Mouse (Mus musculus) heart, embryonic 14.5 days (tissue): ENCODE measurements around the gene Dbh. TPM values are rescaled to one million over a fixed set of nuclear protein-coding genes. Genes with fewer than 3 reads are reported as not detected.

Experiments used
- ATAC-seq: fragments of 200-750 bp; cut with Nextera tagmentation; 2 replicates; pipeline ENCODE4 v1.8.0; 2017; ENCODE audit warnings: low read depth, moderate TSS enrichment; ENCODE audit not compliant: insufficient number of reproducible peaks, insufficient read depth, low FRiP score
- H3K27ac ChIP-seq, 2 experiments: fragments of 200-500 bp in 1 of 2; fragments of 300-500 bp in 1 of 2; sonication (generic) in 1 of 2; replicated peaks in 1 of 2; 2 replicates each; pipeline ENCODE4 v1.5.1; 2012 to 2014; ENCODE audit warnings: low read depth in 2 of 2, low read length in 2 of 2, control low read depth in 1 of 2, mild to moderate bottlenecking in 1 of 2, mixed read lengths in 1 of 2; ENCODE audit not compliant: control insufficient read depth in 1 of 2, insufficient read depth in 1 of 2
- H3K27me3 ChIP-seq: fragments of 300-500 bp; sonication (generic); 2 replicates; pipeline ENCODE4 v1.6.1; 2014; ENCODE audit warnings: mild to moderate bottlenecking, low read length, control low read depth; ENCODE audit not compliant: control insufficient read depth, insufficient read depth
- H3K36me3 ChIP-seq: fragments of 300-500 bp; sonication (generic); 2 replicates; pipeline ENCODE4 v1.6.1; 2014; ENCODE audit warnings: mild to moderate bottlenecking, control low read depth, low read length, mixed read lengths; ENCODE audit not compliant: control insufficient read depth, insufficient read depth
- H3K4me1 ChIP-seq, 2 experiments: fragments of 200-500 bp in 1 of 2; fragments of 300-500 bp in 1 of 2; sonication (generic) in 1 of 2; 2 replicates each; pipeline ENCODE4 v1.6.1; 2012 to 2014; ENCODE audit warnings: low read length in 2 of 2, control low read depth in 1 of 2, mixed read lengths in 1 of 2; ENCODE audit not compliant: control insufficient read depth in 2 of 2, insufficient read depth in 2 of 2
- H3K4me2 ChIP-seq: fragments of 300-500 bp; sonication (generic); 2 replicates; pipeline ENCODE4 v1.6.1; 2014; ENCODE audit warnings: mild to moderate bottlenecking, low read length
- H3K4me3 ChIP-seq, 2 experiments: fragments of 200-500 bp in 1 of 2; fragments of 300-500 bp in 1 of 2; sonication (generic) in 1 of 2; 2 replicates each; pipeline ENCODE4 v1.5.1; 2012 to 2014; ENCODE audit warnings: low read length in 2 of 2, mild to moderate bottlenecking in 2 of 2, control low read depth in 1 of 2, low read depth in 1 of 2, moderate library complexity in 1 of 2; ENCODE audit not compliant: control insufficient read depth in 1 of 2, insufficient read depth in 1 of 2
- H3K9ac ChIP-seq: fragments of 300-500 bp; sonication (generic); 2 replicates; pipeline ENCODE4 v1.6.1; 2014; ENCODE audit warnings: mild to moderate bottlenecking, low read length
- H3K9me3 ChIP-seq: fragments of 300-500 bp; sonication (generic); 2 replicates; pipeline ENCODE4 v1.6.1; 2016; ENCODE audit warnings: low read length, control low read depth; ENCODE audit not compliant: control insufficient read depth
- WGBS: fragments of 180-500 bp; shearing (Covaris S2); extraction: QIAGEN DNeasy Blood & Tissue Kit; methylation state at CpG from one replicate; pipeline ENCODE4 v1.1.7; 2014; 5-methylcytosine and 5-hydroxymethylcytosine counted together
- polyA plus RNA-seq: library from polyadenylated mRNA; unstranded; fragments of >200 nt; fragmentation: Nextera tagmentation; extraction: Ambion mirVana; gene quantifications from 2 replicates; pipeline ENCODE4 v1.2.1, GENCODE M21; 2014

Dbh gene
- polyA plus RNA-seq, 1 experiment from 2014 or later: 1.8 TPM

DNA sequence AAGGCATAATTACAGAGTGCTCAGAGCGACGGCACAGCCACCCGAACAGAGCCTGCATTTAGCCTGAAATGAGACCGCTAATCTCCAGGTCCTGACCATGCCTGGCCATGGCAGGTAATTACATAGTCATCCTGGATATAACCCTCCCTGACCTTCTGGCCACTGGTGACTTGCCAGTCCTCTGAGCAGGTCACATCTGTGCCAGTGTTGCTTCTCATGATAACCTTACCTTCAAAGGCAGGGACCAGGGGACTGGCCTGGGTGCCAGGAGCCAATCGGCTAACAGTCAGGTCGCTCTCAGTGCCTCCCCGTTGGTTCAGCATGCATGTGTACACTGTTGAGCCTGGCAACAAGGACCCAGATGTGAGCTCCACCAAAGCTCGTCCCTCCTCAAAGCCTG is 53.5 kb downstream of the Dbh start:
- Histone ChIP-seq H3K9ac (no peak overlapping the region), H3K27me3 (no peaks in the 10 kb centered on the region), H3K4me3 (no peak overlapping the region), H3K36me3 (peaks cover 6% of the 10 kb centered on the region; the same call in 1 of the 2 replicates), H3K4me1 (peaks cover 25 to 27% of the 10 kb centered on the region in 2 experiments), H3K27ac (peak overlapping the region; percentile 44 to 85), H3K9me3 (no peaks in the 10 kb centered on the region), H3K4me2 (peak overlapping the region; percentile 10; the same call in 1 of the 2 replicates)
- ATAC-seq: no peak; the same call in 1 of the 2 replicates
- WGBS: 80% methylated on average over 8 of the region's 8 CpGs

DNA sequence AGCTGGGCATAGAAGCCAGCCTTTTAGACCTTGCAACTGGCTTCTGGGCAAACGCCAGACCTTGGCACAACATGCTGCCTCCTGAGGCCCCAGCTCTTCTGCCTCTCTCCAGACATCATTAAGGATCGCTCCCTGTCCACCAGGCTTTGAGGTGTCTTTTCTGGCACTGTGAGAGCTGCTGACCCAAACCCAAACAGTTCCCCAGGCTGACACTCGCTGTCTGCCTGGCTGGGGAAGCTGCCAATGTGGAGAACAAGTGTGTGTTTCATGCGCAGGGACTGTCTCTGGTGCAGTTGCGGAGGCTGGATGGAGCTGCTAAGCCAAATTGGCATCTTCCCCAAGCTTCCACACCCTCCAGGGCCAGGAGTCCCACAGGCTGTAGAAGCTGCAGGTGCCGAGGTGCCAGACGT is 58.0 kb downstream of the Dbh start:
- H3K27ac ChIP-seq: no peak overlapping the region
- H3K4me3 ChIP-seq: no peak overlapping the region
- H3K4me2 ChIP-seq: no peak overlapping the region

DNA sequence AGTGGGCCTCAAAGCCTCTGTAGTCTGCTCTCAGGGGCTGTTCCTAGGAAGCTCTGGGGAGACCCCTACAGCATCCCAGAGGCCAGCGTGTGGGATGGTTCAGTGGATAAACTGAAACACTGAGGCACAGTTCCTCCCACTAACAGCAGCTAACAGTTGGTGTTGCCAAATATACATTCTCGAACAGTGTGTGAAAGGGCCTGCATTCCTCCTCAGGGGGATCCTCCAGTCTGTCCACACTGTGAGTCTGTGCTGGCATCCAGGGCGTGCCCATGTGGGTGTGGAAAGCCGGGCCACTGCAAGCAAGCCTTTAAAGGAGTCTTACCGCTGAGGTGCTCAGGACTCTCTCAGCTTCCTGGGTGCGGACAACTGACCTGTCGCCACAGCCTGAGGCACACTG is 61.5 kb downstream of the Dbh start:
- Histone ChIP-seq H3K9ac (no peak overlapping the region), H3K9me3 (no peaks in the 10 kb centered on the region), H3K4me2 (no peak overlapping the region), H3K27ac (no peak overlapping the region), H3K36me3 (peaks cover 43% of the 10 kb centered on the region), H3K4me3 (no peak overlapping the region), H3K27me3 (no peaks in the 10 kb centered on the region), H3K4me1 (peaks cover under 1 to 2% of the 10 kb centered on the region in 2 experiments; a peak in 1 of 4 replicates)
- no peak for ATAC-seq
- 53% methylated on average over 7 of the region's 7 CpGs for WGBS

More for the DNA sequence above, 58.0 kb downstream of the Dbh start:
- Histone ChIP-seq H3K9me3 (no peaks in the 10 kb centered on the region), H3K4me1 (peaks cover 9 to 12% of the 10 kb centered on the region in 2 experiments), H3K36me3 (peaks cover 28% of the 10 kb centered on the region), H3K9ac (no peak overlapping the region), H3K27me3 (no peaks in the 10 kb centered on the region)
- 87% methylated on average over 7 of the region's 7 CpGs for WGBS
- ATAC-seq: no peak

DNA sequence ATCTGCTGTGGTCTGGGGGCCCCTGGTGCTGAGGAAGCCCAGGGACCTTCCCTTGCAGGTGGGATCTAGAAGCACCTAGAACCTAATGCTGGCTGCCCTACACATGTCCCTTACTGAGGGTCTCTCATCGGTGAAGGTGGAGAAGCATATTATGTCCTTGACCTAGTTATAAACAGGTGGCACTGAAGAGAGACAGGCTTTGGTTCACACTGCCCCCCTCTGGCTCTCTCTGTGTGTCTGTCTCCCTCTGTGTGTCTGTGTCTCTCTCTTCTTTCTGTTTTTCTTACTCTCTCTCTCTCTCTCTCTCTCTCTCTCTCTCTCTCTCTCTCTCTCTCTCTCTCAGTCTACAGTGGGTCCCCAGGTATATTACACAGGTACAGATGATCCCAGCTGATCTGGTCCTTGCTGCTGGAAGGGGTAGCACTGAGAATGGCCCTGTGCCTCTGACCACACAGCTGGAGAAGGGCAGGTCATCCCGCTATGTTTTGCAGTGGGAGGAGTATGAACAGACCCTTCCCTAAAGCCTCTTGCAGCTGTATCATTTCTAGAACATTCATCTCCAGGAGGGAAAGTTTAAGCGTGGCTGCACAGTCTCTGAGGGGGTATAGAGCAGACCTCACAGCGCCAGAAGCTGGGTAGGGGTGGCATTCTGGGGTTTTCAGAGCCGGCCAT is 63.9 kb downstream of the Dbh start:
- Histone ChIP-seq H3K27ac (no peak overlapping the region), H3K9me3 (no peaks in the 10 kb centered on the region), H3K9ac (no peak overlapping the region), H3K27me3 (no peaks in the 10 kb centered on the region), H3K36me3 (peaks cover 43% of the 10 kb centered on the region), H3K4me2 (no peak overlapping the region), H3K4me3 (no peak overlapping the region), H3K4me1 (peaks cover 14 to 20% of the 10 kb centered on the region in 2 experiments)
- WGBS: 76% methylated on average over 5 of the region's 5 CpGs
- no peak for ATAC-seq

DNA sequence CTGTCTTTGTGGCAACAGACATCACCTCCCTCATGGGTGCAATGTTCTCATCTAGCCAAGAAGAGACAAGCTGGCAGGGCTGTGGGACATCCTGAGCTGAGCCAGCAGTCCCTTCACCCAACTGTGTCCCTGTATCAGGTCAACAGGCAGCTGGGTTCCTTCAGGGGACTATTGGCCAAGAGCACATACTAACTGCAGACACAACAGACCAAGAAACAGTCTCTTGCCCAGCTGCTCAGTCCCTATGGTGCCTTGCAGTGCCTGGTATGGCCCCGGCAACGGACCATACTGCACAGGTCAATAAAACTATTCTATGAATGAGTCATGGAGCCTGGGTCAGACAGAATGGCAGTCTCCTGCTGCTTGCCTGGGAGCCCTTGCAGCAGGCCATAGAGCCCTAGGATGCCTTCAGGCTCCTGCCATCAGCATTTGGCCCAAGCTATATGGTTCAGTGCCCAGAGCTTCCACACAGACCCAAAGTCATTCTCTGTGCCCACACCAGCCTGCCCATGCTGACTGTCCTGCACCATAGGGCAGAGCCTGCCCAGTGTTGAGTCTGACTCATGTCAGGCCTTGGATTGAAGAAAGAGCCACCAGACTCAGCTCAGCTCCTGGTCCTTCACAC is 64.6 kb downstream of the Dbh start:
- 98% methylated on average over 2 of the region's 2 CpGs for WGBS
- no peak for ATAC-seq

DNA sequence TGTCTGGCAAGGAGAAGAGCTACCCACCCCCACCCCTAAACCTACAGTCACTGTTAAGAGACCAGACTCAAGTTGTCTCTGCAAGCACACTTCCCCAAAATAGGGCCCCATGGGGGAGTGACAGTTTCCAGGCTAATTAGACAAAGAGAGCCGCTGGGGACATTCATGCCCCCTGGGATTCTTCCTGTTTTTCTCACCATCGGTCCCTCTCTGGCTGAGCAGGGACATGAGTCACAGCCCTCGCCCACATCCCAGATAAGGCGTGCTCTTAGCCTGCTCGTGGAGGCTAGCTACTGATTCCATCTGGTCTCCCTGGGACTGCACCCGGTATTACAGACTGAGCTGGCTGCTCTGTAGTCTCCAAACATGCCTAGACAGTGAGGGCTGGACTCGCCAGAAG is 67.3 kb downstream of the Dbh start:
- WGBS: 12% methylated on average over 7 of the region's 7 CpGs
- peaks cover 14 to 20% of the 10 kb centered on the region in 2 experiments for H3K4me1 ChIP-seq
- 0 out of 2 replicates have a peak, but pooled peaks cover 32% of the 10 kb centered on the region for H3K36me3 ChIP-seq
- H3K9ac ChIP-seq: peak overlapping the region; percentile 3; the same call in 1 of the 2 replicates
- no peaks in the 10 kb centered on the region for H3K27me3 ChIP-seq
- H3K4me3 ChIP-seq: no peak overlapping the region
- H3K4me2 ChIP-seq: no peak overlapping the region
- H3K27ac ChIP-seq: peak overlapping the region; percentile 23 to 69; a peak in 3 of 4 replicates
- ATAC-seq: peak; percentile 49; the same call in 1 of the 2 replicates
- H3K9me3 ChIP-seq: no peaks in the 10 kb centered on the region

More for the DNA sequence above, 64.6 kb downstream of the Dbh start:
- Histone ChIP-seq H3K4me1 (peaks cover 14 to 20% of the 10 kb centered on the region in 2 experiments), H3K9ac (no peak overlapping the region), H3K4me3 (no peak overlapping the region), H3K36me3 (peaks cover 45% of the 10 kb centered on the region; the same call in 1 of the 2 replicates), H3K4me2 (no peak overlapping the region), H3K27me3 (no peaks in the 10 kb centered on the region), H3K27ac (no peak overlapping the region), H3K9me3 (no peaks in the 10 kb centered on the region)
